Comparison of ENCODE assay signal across 41 mouse cellular contexts in genomic region chrX:140862760-140863159, GRCm38 (mm10). TPM values are rescaled to one million over a fixed set of nuclear protein-coding genes. Genes with fewer than 3 reads are reported as not detected.
"Had no signal": no experiment of that assay in that cellular context is flagged by ENCODE, and none has a peak within 500 bp of the region (broad histone marks: within the 10 kb centered on the region; RNA-seq: fewer than 3 reads in every experiment).

No protein-coding gene starts in this region.

- H3K4me2 ChIP-seq: heart, embryonic 11.5 days; heart, embryonic 13.5 days; heart, embryonic 15.5 days; hindbrain, embryonic 13.5 days; hindbrain, embryonic 15.5 days; kidney, embryonic 15.5 days; limb, embryonic 13.5 days; limb, embryonic 15.5 days; liver, embryonic 12.5 days had no signal

- DNase-seq: gastrocnemius, adult 2 months; gastrocnemius, postnatal 10 days; gastrocnemius, postnatal 25 days; heart, adult 11 months; heart, adult 2 months; heart, postnatal 14 days; heart, postnatal 36 days; kidney, adult 11 months; kidney, adult 2 months; kidney, adult 9 months; kidney, postnatal 14 days; kidney, postnatal 36 days; layer of hippocampus, adult 9-11 months; layer of hippocampus, postnatal 36 days; left cerebral cortex, postnatal 4 days had no signal

- H3K4me3 ChIP-seq: gastrocnemius, adult 2 months; heart, adult 2 months; heart, embryonic 13.5 days; heart, embryonic 15.5 days; hindbrain, embryonic 13.5 days; hindbrain, embryonic 15.5 days; kidney, embryonic 15.5 days; limb, embryonic 13.5 days; limb, embryonic 15.5 days; liver, embryonic 12.5 days had no signal

- ATAC-seq: hindbrain, postnatal 0 days; intestine, embryonic 16.5 days; liver, embryonic 12.5 days had no signal

- H3K36me3 ChIP-seq: heart, embryonic 13.5 days; heart, embryonic 15.5 days; hindbrain, embryonic 13.5 days; hindbrain, embryonic 15.5 days; kidney, embryonic 15.5 days; limb, embryonic 13.5 days; limb, embryonic 15.5 days; liver, embryonic 12.5 days had no signal

- H3K27ac ChIP-seq: gastrocnemius, adult 2 months; heart, adult 2 months; heart, embryonic 13.5 days; heart, embryonic 15.5 days; hindbrain, embryonic 13.5 days; hindbrain, embryonic 15.5 days; hindbrain, postnatal 0 days; kidney, embryonic 15.5 days; kidney, postnatal 0 days; limb, embryonic 13.5 days; limb, embryonic 15.5 days; liver, embryonic 12.5 days had no signal

- H3K9me3 ChIP-seq: heart, embryonic 13.5 days; heart, embryonic 15.5 days; hindbrain, embryonic 13.5 days; hindbrain, embryonic 15.5 days; kidney, embryonic 15.5 days; limb, embryonic 13.5 days; limb, embryonic 15.5 days; liver, embryonic 12.5 days had no signal

- H3K9ac ChIP-seq: heart, embryonic 13.5 days; heart, embryonic 15.5 days; hindbrain, embryonic 13.5 days; hindbrain, embryonic 15.5 days; kidney, embryonic 15.5 days; limb, embryonic 13.5 days; limb, embryonic 15.5 days; liver, embryonic 12.5 days had no signal

- H3K27me3 ChIP-seq: heart, embryonic 15.5 days; liver, embryonic 12.5 days had no signal

- H3K4me1 ChIP-seq: heart, embryonic 13.5 days; heart, embryonic 15.5 days; hindbrain, embryonic 13.5 days; hindbrain, embryonic 15.5 days; kidney, embryonic 15.5 days; limb, embryonic 13.5 days; limb, embryonic 15.5 days; liver, embryonic 12.5 days had no signal

RNA-seq across cellular contexts. Expression of gene Vsig1, which starts 44.6 kb away (rescaled TPM):
- total RNA-seq: gastrocnemius, adult 2 months; gastrocnemius, postnatal 25 days; gastrocnemius, postnatal 4 days; heart, adult 2 months; heart, postnatal 14 days; heart, postnatal 36 days; hematopoietic stem cell, adult 5-6 weeks; layer of hippocampus, adult 18-20 months; layer of hippocampus, adult 8-10 months; layer of hippocampus, postnatal 14 days; layer of hippocampus, postnatal 36 days; left cerebral cortex, adult 18-20 months; left cerebral cortex, adult 8-10 months; left cerebral cortex, postnatal 25 days; left cerebral cortex, postnatal 4 days; liver, adult 2 months had no signal
- polyA plus RNA-seq: heart, embryonic 11.5 days; heart, postnatal 0 days; hindbrain, embryonic 11.5 days; hindbrain, embryonic 13.5 days; hindbrain, embryonic 15.5 days; hindbrain, postnatal 0 days; limb, embryonic 13.5 days; limb, embryonic 15.5 days; liver, adult 2 months had no signal

RNA-seq across cellular contexts. Expression of gene Tex13b, which starts 49.5 kb away (rescaled TPM):
- total RNA-seq: gastrocnemius, adult 2 months; gastrocnemius, postnatal 10 days; gastrocnemius, postnatal 25 days; gastrocnemius, postnatal 4 days; heart, adult 2 months; heart, postnatal 14 days; heart, postnatal 36 days; hematopoietic stem cell, adult 5-6 weeks; hindbrain, postnatal 0 days; layer of hippocampus, adult 18-20 months; layer of hippocampus, adult 8-10 months; layer of hippocampus, postnatal 14 days; layer of hippocampus, postnatal 36 days; left cerebral cortex, adult 18-20 months; left cerebral cortex, adult 8-10 months; left cerebral cortex, postnatal 10 days; left cerebral cortex, postnatal 25 days; left cerebral cortex, postnatal 4 days; liver, adult 2 months had no signal
- polyA plus RNA-seq: heart, adult 2 months; heart, embryonic 11.5 days; heart, embryonic 13.5 days; heart, embryonic 15.5 days; heart, postnatal 0 days; hindbrain, embryonic 11.5 days; hindbrain, embryonic 13.5 days; hindbrain, embryonic 15.5 days; hindbrain, postnatal 0 days; intestine, embryonic 16.5 days; kidney, adult 2 months; large intestine, adult 2 months; limb, embryonic 11.5 days; limb, embryonic 13.5 days; limb, embryonic 15.5 days; liver, adult 2 months; liver, embryonic 12.5 days had no signal
